Mouse (Mus musculus) left cerebral cortex, postnatal 14 days (tissue): ENCODE measurements at regions not wholly inside any gene's neighbourhood (a gene's known extent, or its start where the extent isn't known, plus 50 kb on each side); places are given as distances from the start of the nearest gene placed in this dataset.
"Not testable (repeated sequence)": the region's sequence is repeated elsewhere in the genome, so short reads cannot be mapped to it uniquely, and the experiment has no call there.

Experiments used
- DNase-seq, 2 experiments: peaks; one replicate each; pipeline ENCODE4 v3.0.0; 2021 to 2022; ENCODE audit warnings: low spot score in 2 of 2, mixed read lengths in 1 of 2
- intact Hi-C: fragments of 180-260 bp; cut with DNase I; formaldehyde crosslinking; loops from one replicate; pipeline ENCODE4 v1.15.1; 2025

- intact Hi-C loops = no loop called here
- DNase-seq = peak; percentile 2
These were observed 183.8 kb upstream of the Gria3 start for GRCm38 (mm10) chrX:41216827-41217226.

- intact Hi-C loops = loop anchor here (10.0 kb wide), 1 partner anchor 455 kb away; no protein-coding TSS in a partner anchor
- not testable (repeated sequence) for DNase-seq
These were observed 150.9 kb upstream of the Gria3 start for GRCm38 (mm10) chrX:41249739-41250138.

- no peak for DNase-seq
- intact Hi-C loops = loop anchor here (10.0 kb wide), 1 partner anchor 458 kb away; no protein-coding TSS in a partner anchor
These were observed 147.7 kb upstream of the Gria3 start for GRCm38 (mm10) chrX:41252923-41253322.

- intact Hi-C loops = loop anchor here (10.0 kb wide), 1 partner anchor 460 kb away; no protein-coding TSS in a partner anchor
- peak; percentile 41 to 60 for DNase-seq
These were observed 146.0 kb upstream of the Gria3 start for GRCm38 (mm10) chrX:41254695-41255094.

- intact Hi-C loops = no loop called here
- DNase-seq = no peak
These were observed 109.6 kb upstream of the Gria3 start for GRCm38 (mm10) chrX:41291098-41291497.

- DNase-seq = no peak
These were observed 84.2 kb upstream of the Gria3 start for GRCm38 (mm10) chrX:41316493-41316892.

GRCm38 (mm10) chrX:41317740-41318139, 82.9 kb upstream of the Gria3 start:
- intact Hi-C loops = no loop called here
- DNase-seq = no peak

More at GRCm38 (mm10) chrX:41316493-41316892, 84.2 kb upstream of the Gria3 start:
- intact Hi-C loops = no loop called here

- intact Hi-C loops = no loop called here
- no peak for DNase-seq
These were observed 80.8 kb upstream of the Gria3 start for GRCm38 (mm10) chrX:41319896-41320295.
